Mouse (Mus musculus) MEL (cell line): ENCODE results near the gene Ppcs. TPM values are rescaled to one million over a fixed set of nuclear protein-coding genes. Genes with fewer than 3 reads are reported as not detected.

ENCODE experiments used
- DNase-seq: peaks from one replicate; pipeline ENCODE4 v3.0.0; 2011; ENCODE audit warnings: low read depth, low spot score
- H3K27ac ChIP-seq: 2 replicates; pipeline ENCODE4 v1.5.1; 2012; ENCODE audit warnings: low read depth, mild to moderate bottlenecking, control low read depth, low read length, moderate library complexity; ENCODE audit not compliant: control insufficient read depth
- H3K27me3 ChIP-seq, 2 experiments: fragments of 150-350 bp in 1 of 2; sonication (generic) in 1 of 2; 2 replicates each; pipeline ENCODE4 v1.6.1; 2012; ENCODE audit warnings: low read length in 2 of 2, mild to moderate bottlenecking in 2 of 2, improper control_type of control experiment in 1 of 2, moderate library complexity in 1 of 2; ENCODE audit not compliant: insufficient read depth in 2 of 2, control insufficient read depth in 1 of 2
- H3K36me3 ChIP-seq, 2 experiments: 2 replicates each; pipeline ENCODE4 v1.6.1; 2012 to 2014; ENCODE audit warnings: low read length in 2 of 2, improper control_type of control experiment in 1 of 2, inconsistent platforms in 1 of 2, mild to moderate bottlenecking in 1 of 2; ENCODE audit not compliant: insufficient read depth in 2 of 2, control insufficient read depth in 1 of 2
- H3K4me1 ChIP-seq, 2 experiments: fragments of 150-350 bp in 1 of 2; sonication (generic) in 1 of 2; 2 replicates each; pipeline ENCODE4 v1.6.1; 2012; ENCODE audit warnings: low read length in 2 of 2, improper control_type of control experiment in 1 of 2, mild to moderate bottlenecking in 1 of 2; ENCODE audit not compliant: insufficient read depth in 2 of 2, control insufficient read depth in 1 of 2
- H3K4me3 ChIP-seq, 2 experiments: fragments of 150-350 bp in 1 of 2; sonication (generic) in 1 of 2; 2 replicates each; pipeline ENCODE4 v1.5.1; 2012; ENCODE audit warnings: low read depth in 2 of 2, low read length in 2 of 2, mild to moderate bottlenecking in 2 of 2, moderate library complexity in 2 of 2, control low read depth in 1 of 2, improper control_type of control experiment in 1 of 2; ENCODE audit not compliant: control insufficient read depth in 1 of 2, insufficient read depth in 1 of 2
- H3K79me2 ChIP-seq: 2 replicates; pipeline ENCODE4 v1.6.1; 2012; ENCODE audit warnings: mild to moderate bottlenecking, low read length, moderate library complexity; ENCODE audit not compliant: control insufficient read depth, poor library complexity, insufficient read depth
- H3K9ac ChIP-seq: 2 replicates; pipeline ENCODE4 v1.6.1; 2012; ENCODE audit warnings: low read depth, mild to moderate bottlenecking, control low read depth, low read length, moderate library complexity; ENCODE audit not compliant: control insufficient read depth, poor library complexity, severe bottlenecking
- H3K9me3 ChIP-seq: fragments of 150-350 bp; sonication (generic); replicated peaks from 2 replicates; pipeline ENCODE4 v1.6.1; 2012; ENCODE audit warnings: mild to moderate bottlenecking, low read length, improper control_type of control experiment, moderate library complexity; ENCODE audit not compliant: insufficient read depth
- BHLHE40 ChIP-seq: IDR thresholded peaks from 2 replicates; pipeline ENCODE4 v1.6.1; 2012; ENCODE audit warnings: low read depth, mild to moderate bottlenecking, inconsistent platforms, low read length, improper control_type of control experiment, borderline replicate concordance
- GABPA ChIP-seq: IDR thresholded peaks from 2 replicates; pipeline ENCODE4 v1.6.1; 2012; ENCODE audit warnings: low read depth, mild to moderate bottlenecking, inconsistent platforms, low read length, improper control_type of control experiment, moderate library complexity
- JUND ChIP-seq: IDR thresholded peaks from 2 replicates; pipeline ENCODE4 v1.6.1; 2011; ENCODE audit warnings: low read depth, mild to moderate bottlenecking, improper control_type of control experiment, low read length
- KAT2A ChIP-seq: conservative IDR thresholded peaks from 2 replicates; pipeline ENCODE4 v1.6.1; 2012; ENCODE audit warnings: low read depth, low read length, improper control_type of control experiment, inconsistent platforms
- MAX ChIP-seq: IDR thresholded peaks from 2 replicates; pipeline ENCODE4 v1.6.1; 2011; ENCODE audit warnings: low read length, improper control_type of control experiment
- MAZ ChIP-seq: IDR thresholded peaks from 2 replicates; pipeline ENCODE4 v1.6.1; 2012; ENCODE audit warnings: low read depth, mild to moderate bottlenecking, inconsistent platforms, low read length, improper control_type of control experiment
- POLR2A ChIP-seq, 2 experiments: IDR thresholded peaks; 2 replicates each; pipeline ENCODE4 v1.6.1; 2011 to 2012; ENCODE audit warnings: low read length in 2 of 2, mild to moderate bottlenecking in 2 of 2, control low read depth in 1 of 2, improper control_type of control experiment in 1 of 2, low read depth in 1 of 2, moderate library complexity in 1 of 2; ENCODE audit not compliant: control insufficient read depth in 1 of 2, insufficient read depth in 1 of 2, poor library complexity in 1 of 2
- RAD21 ChIP-seq: IDR thresholded peaks from 2 replicates; pipeline ENCODE4 v1.6.1; 2011; ENCODE audit warnings: mild to moderate bottlenecking, low read depth, low read length, improper control_type of control experiment
- SIN3A ChIP-seq: IDR thresholded peaks from 2 replicates; pipeline ENCODE4 v1.6.1; 2012; ENCODE audit warnings: low read length, improper control_type of control experiment, inconsistent platforms
- TCF12 ChIP-seq: IDR thresholded peaks from 2 replicates; pipeline ENCODE4 v1.6.1; 2014; ENCODE audit warnings: low read depth, mild to moderate bottlenecking, inconsistent platforms, low read length, improper control_type of control experiment, moderate library complexity
- USF1 ChIP-seq: IDR thresholded peaks from 2 replicates; pipeline ENCODE4 v1.6.1; 2014; ENCODE audit warnings: low read depth, mild to moderate bottlenecking, inconsistent platforms, low read length, improper control_type of control experiment, moderate library complexity
- ZC3H11A ChIP-seq: IDR thresholded peaks from 2 replicates; pipeline ENCODE4 v1.6.1; 2012; ENCODE audit warnings: low read depth, mild to moderate bottlenecking, inconsistent platforms, low read length, improper control_type of control experiment
- ZMIZ1 ChIP-seq: IDR thresholded peaks from 2 replicates; pipeline ENCODE4 v1.6.1; 2012; ENCODE audit warnings: low read depth, mild to moderate bottlenecking, inconsistent platforms, low read length, improper control_type of control experiment, moderate library complexity
- ZNF384 ChIP-seq: IDR thresholded peaks from 2 replicates; pipeline ENCODE4 v1.6.1; 2012; ENCODE audit warnings: low read depth, mild to moderate bottlenecking, inconsistent platforms, low read length, improper control_type of control experiment
- polyA plus RNA-seq, 2 experiments: library from polyadenylated mRNA; stranded (reverse) in 1 of 2; unstranded in 1 of 2; fragments of >175 nt in 1 of 2; fragments of >200 nt in 1 of 2; gene quantifications; 2 replicates each; pipeline versions ENCODE4 v1.2.1 to v1.2.4; 2012; ENCODE audit warnings: low replicate concordance in 2 of 2, low read depth in 1 of 2; ENCODE audit not compliant: insufficient read length in 2 of 2, insufficient read depth in 1 of 2, missing spikeins in 1 of 2
- total RNA-seq: library from RNA; depleted of rRNA; stranded (reverse); fragments of 300-350 nt; gene quantifications from 2 replicates; pipeline ENCODE4 v1.2.3, GENCODE M21; 2012

Ppcs gene
- total and polyA plus RNA-seq, 3 experiments = 7.4 to 8.4 TPM; not detected in 1

DNA sequence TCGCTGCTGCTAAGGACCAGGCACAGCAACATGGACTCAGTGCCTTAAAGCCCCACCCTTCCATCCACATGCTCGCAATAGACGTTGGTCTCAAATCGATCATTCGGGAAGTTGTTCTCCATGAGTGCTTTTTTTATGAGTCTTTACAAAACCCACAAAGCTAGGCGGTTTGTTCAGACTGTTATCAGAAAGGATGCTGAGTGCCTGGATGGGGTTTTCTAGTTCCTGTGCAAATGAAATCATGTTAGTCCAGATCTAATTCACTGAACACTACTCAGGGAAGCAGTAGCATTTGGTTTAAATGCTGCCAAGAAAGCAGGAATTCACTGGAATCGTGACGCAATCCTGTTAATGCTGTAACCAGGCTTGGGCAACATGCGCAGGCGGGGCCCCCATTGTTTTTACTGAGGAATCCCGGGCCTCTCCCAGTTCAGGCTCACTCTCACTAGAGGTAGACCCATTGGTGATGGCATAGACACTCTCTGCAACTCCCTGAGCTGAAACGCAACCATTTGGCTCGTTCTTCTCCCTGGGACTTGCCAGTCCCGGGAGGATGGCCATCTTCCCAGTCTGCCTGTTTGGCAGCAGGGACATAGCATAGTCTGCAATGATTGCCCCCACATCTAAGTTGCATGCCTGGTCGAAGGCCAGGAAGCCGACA, 45.6 kb upstream of the Ppcs start:
- TF ChIP-seq RAD21 (no peak), MAZ (no peak), BHLHE40 (no peak), TCF12 (no peak), SIN3A (no peak), USF1 (no peak), ZMIZ1 (no peak), ZC3H11A (no peak), POLR2A (IDR thresholded peaks at IDR 0.05; ENCODE audit: control insufficient read depth in 1 of 2, insufficient read depth in 1 of 2, low read depth in 1 of 2, low read length in 2 of 2, poor library complexity in 1 of 2) (no peak), JUND (no peak), KAT2A (no peak), GABPA (no peak)
- Histone ChIP-seq H3K27ac (no peak overlapping the region), H3K79me2 (no peaks in the 10 kb centered on the region)

DNA sequence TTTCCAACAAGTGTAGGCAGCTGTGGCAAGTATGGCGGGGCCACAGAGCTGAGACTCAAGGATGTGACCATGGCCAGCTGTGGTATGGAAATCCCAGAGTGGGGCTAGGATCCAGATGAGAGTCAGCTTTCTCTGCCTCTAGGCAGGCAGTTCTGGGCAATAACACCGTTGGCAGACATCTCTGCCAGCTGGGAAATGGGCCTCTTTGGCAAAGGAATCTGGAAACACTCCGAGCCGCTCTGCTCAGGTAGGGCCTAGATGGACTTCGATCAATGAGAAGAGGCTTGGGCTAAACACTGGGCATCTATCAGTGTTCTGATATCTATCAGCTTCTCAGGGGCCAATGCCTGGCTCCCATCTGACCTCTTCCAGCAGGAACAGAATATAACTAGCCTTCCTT, 43.6 kb upstream of the Ppcs start:
- Histone ChIP-seq H3K27me3 (no peaks in the 10 kb centered on the region; a peak in 1 of 4 replicates), H3K79me2 (no peaks in the 10 kb centered on the region), H3K4me3 (no peak overlapping the region), H3K9me3 (no peaks in the 10 kb centered on the region), H3K36me3 (no peaks in the 10 kb centered on the region), H3K9ac (no peak overlapping the region), H3K27ac (no peak overlapping the region), H3K4me1 (no peaks in the 10 kb centered on the region)
- DNase-seq = no peak
- TF ChIP-seq MAX = no peak
- no peak for TF ChIP-seq TCF12
- TF ChIP-seq ZMIZ1 = no peak

More for the DNA sequence above, 45.6 kb upstream of the Ppcs start:
- Histone ChIP-seq H3K9ac (no peak overlapping the region), H3K4me1 (no peaks in the 10 kb centered on the region), H3K36me3 (no peaks in the 10 kb centered on the region), H3K4me3 (no peak overlapping the region), H3K9me3 (no peaks in the 10 kb centered on the region), H3K27me3 (no peaks in the 10 kb centered on the region; a peak in 1 of 4 replicates)
- no peak for DNase-seq

DNA sequence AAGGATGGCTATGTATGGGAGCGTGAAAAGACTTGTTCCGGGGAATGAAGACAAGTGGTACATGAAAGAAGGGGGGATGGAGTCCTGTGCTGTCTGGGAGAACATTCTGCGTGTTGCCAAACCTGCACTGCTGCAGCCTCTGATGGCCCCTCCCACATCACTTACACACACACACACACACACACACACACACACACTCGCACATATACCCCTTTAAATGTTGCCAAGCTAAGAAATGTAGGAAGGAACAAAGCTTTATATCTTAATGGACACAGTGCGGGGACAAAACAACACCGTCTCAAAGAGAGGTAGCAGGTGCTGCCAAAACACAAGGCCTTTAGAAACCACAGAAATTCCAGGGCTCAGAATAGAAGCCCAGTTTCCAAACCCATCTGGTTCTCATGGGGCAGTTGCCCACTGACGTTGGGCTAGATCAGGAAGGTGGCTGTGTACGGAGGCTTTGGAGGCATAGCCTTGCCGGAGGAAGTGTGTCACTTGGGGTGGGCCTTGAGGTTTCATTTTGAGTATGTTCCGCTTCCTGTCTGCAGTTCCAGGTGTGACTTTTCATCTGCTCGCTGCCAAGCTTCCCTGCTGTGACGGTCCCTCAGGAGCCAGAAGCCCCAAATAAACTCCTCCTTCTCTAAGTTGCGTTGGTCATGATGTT, 41.7 kb upstream of the Ppcs start:
- Histone ChIP-seq H3K36me3 (no peaks in the 10 kb centered on the region), H3K27me3 (no peaks in the 10 kb centered on the region; a peak in 1 of 4 replicates), H3K79me2 (no peaks in the 10 kb centered on the region), H3K4me3 (no peak overlapping the region), H3K9me3 (no peaks in the 10 kb centered on the region), H3K9ac (no peak overlapping the region), H3K4me1 (no peaks in the 10 kb centered on the region), H3K27ac (no peak overlapping the region)
- DNase-seq = no peak
- TF ChIP-seq USF1 = no peak
- no peak for TF ChIP-seq ZNF384
- no peak for TF ChIP-seq MAZ
